Mouse (Mus musculus): ENCODE measurements at regions not wholly inside any gene's neighbourhood (a gene's known extent, or its start where the extent isn't known, plus 50 kb on each side); places are given as distances from the start of the nearest gene placed in this dataset.

DNA sequence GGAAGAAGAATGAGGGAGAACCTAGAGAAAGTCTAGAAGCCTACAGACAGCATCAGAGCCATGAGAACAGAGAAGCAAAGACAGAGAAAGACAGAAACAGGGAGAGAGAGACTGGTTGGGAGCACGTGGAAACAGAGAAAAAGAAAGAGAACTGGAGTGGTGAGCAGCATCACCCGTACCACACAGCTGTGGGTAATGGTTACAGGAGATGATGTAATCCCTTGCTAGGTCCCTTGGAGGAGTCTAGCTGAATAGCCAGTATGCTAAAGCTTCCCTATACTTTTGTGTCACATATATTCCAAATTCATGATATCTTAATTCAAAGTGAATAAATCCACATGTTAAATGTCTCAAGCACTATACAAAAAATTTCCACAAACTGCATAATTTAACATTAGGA, 284.0 kb downstream of the 4930544G11Rik start:
- DNase-seq (ENCODE audit: low spot score): no peak

DNA sequence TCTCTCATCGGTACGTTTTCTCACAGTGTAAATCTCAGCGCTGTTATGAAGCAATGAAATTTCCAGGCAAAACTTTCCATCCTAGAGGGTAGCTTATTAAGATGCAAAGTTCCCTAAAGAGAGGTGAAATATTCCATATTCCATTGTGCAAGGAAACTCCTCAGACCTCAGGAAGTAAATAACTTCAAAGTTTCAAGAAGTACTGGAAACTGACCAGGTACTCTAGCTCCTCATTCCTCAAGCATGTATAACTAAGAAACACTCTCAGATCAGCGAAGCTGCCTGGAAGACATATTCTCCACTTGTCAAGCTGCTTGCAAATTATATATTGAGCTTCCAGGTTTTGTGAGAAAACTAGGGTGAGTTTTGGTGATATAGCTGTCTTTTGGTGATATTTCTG, 279.8 kb upstream of the Mad2l1 start:
- DNase-seq (ENCODE audit: low spot score): no peak

GRCm38 (mm10) chr6:66263429-66263828, 271.8 kb upstream of the Mad2l1 start:
- DNase-seq (ENCODE audit: low spot score): no peak

DNA sequence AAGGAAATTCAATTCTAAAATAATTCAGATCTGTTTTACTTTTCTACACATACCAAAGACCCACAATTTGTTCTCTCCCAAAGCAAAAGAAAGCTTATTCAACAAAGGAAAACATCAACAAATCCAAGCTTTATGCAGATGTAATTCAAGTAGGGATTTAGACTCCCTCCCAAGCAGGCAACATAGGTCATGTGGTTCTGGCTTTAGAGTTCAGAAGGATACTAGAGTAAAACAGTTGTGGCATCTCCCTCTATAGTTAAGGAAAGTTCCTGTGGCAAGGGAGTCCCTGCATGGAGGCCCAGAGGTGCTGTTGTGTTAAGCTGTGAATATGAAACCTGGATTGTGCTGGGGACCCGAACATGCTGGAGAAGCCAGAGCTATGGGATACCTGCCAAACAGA, 271.3 kb upstream of the Mad2l1 start:
- no peak for DNase-seq (ENCODE audit: low spot score)

GRCm38 (mm10) chr6:66268427-66268826, 266.8 kb upstream of the Mad2l1 start:
- no peak for DNase-seq (ENCODE audit: low spot score)

DNA sequence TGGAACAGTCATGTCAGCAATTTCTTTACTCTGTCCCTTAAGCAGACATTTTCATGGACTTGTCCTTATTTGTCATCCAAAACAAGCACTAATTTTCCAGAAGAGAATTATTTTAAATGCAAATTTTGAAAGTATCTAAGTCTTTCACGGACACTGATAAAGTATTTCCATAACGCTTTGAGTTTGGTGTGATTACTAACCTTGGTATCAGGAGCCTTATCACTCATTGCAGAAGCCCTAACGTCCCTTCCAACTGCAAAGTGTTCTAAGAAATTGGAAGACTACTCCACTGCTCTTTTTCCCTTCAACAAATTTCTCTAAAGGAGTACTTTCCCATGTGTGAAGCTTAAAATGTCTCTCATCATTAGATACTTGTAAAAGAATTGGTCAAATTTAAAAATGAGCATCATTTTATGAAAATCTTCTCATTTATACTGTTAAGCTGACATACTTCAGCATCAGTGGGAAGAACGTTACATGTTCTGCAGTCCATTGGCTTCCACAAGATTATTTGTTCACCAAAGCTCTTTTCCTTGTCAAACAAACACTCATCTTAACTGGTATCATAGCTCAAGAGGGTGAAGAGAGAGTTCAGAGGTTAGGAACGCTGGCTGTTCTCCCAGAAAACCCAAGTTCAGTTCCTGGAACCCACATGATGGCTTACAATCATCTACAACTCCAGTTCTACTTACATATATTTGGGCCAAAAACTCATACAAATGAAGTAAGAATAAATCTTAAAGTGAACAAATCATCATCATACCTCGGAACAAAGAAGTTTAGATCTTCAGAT, 263.6 kb upstream of the Mad2l1 start:
- DNase-seq (ENCODE audit: low spot score): no peak

- no peak for DNase-seq (ENCODE audit: low spot score)
Observed at GRCm38 (mm10) chr6:66272216-66272615, 263.0 kb upstream of the Mad2l1 start.

DNA sequence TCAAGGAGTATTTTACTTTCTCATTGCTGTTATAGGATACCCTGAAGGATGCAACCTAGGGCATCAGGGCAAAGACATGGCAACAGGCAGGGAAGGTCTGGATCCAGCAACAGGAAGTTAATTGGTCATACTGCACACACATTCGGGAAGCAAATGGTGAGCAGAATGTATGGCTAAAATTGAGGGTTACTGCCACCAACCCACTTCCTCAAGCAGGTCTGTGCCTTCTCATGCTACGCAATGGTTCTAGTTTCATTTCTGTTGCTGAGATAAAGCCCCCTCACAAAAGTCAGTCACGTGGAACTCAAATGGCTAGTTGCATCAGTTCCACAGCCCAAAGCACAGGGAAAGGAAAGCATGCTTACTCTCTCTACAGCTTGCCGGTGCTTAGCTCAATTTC, 260.5 kb upstream of the Mad2l1 start:
- no peak for DNase-seq (ENCODE audit: low spot score)

GRCm38 (mm10) chr6:66280701-66281100, 254.5 kb upstream of the Mad2l1 start:
- no peak for DNase-seq (ENCODE audit: low spot score)

GRCm38 (mm10) chr6:66282566-66283115, 252.5 kb upstream of the Mad2l1 start:
- DNase-seq (ENCODE audit: low spot score): no peak

DNA sequence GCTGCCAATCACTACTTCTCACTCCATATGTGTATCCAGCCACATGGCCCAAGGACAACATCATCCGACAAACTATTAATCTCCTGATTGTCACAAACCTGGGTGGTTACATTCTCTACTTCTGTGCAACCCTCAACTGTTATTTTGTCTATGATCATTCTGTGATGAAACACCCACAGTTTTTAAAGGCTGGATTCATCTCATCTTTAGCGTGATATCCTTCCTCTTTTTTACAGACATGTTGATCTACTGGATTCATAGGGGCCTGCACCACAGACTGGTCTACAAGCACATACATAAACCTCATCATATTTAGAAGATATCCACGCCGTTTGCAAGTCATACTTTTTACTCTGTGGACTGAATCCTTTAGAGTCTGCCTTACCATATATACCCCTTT, 251.7 kb upstream of the Mad2l1 start:
- no peak for DNase-seq (ENCODE audit: low spot score)

DNA sequence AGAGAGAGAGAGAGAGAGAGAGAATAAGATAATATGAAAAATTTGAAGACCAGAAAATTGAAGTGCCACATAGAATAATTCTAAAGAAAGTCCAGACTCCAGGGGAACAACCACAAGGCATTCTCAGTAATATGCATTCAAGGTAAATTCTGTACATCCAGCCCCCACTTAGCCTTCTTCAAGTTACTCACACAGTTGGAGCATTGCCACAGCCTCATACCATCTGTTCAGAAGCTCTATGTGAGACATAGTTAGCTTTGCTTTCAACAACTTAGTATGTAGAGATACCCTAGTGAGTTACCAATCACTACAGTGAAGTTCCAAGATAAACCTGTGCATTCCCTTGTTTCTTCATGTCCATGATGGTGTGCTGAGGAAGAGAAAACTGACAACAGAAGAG, 247.6 kb upstream of the Mad2l1 start:
- DNase-seq (ENCODE audit: low spot score): peak; percentile 10

- DNase-seq (ENCODE audit: low spot score): no peak
Observed at GRCm38 (mm10) chr6:66289196-66289595, 246.0 kb upstream of the Mad2l1 start.

DNA sequence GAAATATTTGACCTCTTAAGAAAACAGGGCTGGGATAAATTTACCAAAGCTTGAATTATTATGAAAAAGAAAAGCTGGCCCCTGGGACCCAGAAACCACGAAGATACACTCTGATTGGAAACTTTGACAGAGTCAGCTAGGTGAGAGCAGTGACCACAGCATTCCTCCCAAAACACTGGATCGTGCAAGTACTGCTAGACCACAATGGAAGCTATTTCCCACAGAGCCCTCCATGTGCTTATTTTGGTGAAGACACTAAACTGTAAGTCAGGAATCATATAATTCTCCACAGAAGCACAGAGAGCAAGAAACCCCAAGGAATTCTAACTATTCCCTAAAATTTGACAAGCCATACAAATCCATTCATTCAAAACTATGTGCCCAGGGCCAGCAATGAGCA, 243.6 kb upstream of the Mad2l1 start:
- DNase-seq (ENCODE audit: low spot score): no peak

- no peak for DNase-seq (ENCODE audit: low spot score)
Observed at GRCm38 (mm10) chr6:66298056-66298455, 237.1 kb upstream of the Mad2l1 start.

- no peak for DNase-seq (ENCODE audit: low spot score)
Observed at GRCm38 (mm10) chr6:66300189-66300588, 235.0 kb upstream of the Mad2l1 start.

GRCm38 (mm10) chr6:66344848-66345247, 190.3 kb upstream of the Mad2l1 start:
- no peak for DNase-seq (ENCODE audit: low spot score)

DNA sequence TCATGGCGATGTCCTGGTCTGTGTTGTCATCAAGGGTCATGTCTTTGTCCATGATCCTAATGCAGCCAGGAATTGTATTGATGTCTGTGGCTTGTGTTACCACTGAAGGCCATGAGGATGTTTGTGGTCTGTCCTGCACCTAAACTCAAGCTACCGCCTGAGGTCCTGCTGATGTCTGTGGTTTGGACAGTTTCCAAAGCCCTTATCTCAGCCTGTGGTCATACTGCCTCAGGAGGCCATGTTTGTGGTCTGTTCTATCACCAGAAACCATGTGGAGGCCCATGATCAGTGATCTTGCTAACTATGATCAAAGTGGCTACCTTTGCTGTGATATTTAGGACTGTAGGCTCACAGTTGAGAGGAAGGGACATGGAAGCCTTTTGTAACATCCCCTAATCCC, 187.8 kb upstream of the Mad2l1 start:
- DNase-seq (ENCODE audit: low spot score): no peak

DNA sequence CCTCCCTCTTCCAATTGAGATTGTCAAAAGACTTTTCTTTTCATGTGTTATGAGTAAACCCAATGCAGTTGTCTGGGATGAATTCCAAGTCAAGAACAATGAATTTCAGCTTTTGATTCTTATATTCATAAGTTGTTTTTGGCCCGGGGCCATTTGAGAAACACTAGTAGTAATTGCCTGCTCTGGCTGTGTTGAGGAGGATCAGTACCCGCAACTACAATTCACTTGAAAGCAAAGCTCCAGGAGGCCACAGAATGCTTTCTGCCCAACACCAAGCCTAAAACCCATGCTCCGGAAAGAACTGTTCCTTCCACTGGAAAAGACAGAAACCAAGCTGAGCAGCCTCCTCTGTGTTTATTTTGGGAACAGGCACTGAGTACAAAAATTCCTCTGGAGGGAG, 174.1 kb upstream of the Mad2l1 start:
- DNase-seq (ENCODE audit: low spot score): peak; percentile 44

- DNase-seq (ENCODE audit: low spot score): no peak
Observed at GRCm38 (mm10) chr6:66367263-66367662, 167.9 kb upstream of the Mad2l1 start.

DNA sequence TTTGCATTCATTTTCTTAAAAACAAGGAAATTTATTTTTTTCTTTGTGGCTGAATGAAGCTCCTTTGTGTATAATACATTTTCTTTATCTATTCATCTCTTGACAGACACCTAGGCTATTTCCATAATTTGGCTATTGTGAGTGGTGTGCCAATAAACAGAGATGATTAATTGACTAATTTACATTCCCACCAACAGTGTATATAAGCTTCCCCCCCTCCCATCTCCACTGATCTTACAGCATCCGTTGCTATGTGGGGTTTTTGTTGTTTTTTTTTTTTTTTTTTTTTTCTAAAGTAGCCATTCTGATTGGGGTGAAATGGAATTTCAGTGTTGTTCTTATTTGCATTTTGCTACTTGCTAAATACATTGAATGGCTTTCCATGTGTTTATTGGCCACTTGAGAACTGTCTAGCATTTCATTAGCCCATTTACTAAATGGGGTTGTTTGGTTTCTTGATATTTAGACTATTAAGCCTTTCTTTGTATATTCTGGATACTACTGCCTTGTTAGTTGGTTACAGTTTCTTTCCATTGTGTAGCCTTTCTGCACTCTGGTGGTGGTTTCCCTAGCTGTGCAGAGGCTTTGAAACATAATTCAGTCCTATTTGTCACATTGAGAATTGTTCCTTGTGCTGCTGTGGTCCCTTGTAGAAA, 153.8 kb upstream of the Mad2l1 start:
- no peak for DNase-seq (ENCODE audit: low spot score)

- DNase-seq (ENCODE audit: low spot score): no peak
Observed at GRCm38 (mm10) chr6:66382347-66383010, 152.7 kb upstream of the Mad2l1 start.

- DNase-seq (ENCODE audit: low spot score): no peak
Observed at GRCm38 (mm10) chr6:66395147-66395546, 140.0 kb upstream of the Mad2l1 start.

All from layer of hippocampus, adult 11-12 months (tissue).